Mouse (Mus musculus) olfactory bulb, adult 2 months (tissue): ENCODE results near the gene Anxa1.

Experiments
- CTCF ChIP-seq: fragments of 200-500 bp; IDR thresholded peaks from 2 replicates; pipeline ENCODE4 v1.5.1; 2012; ENCODE audit warnings: low read depth, mild to moderate bottlenecking, low read length, moderate library complexity; ENCODE audit not compliant: insufficient read depth
- POLR2A ChIP-seq: fragments of 200-500 bp; IDR thresholded peaks from 2 replicates; pipeline ENCODE4 v1.6.1; 2012; ENCODE audit warnings: mild to moderate bottlenecking, low read depth, low read length, moderate library complexity; ENCODE audit not compliant: insufficient read depth

DNA sequence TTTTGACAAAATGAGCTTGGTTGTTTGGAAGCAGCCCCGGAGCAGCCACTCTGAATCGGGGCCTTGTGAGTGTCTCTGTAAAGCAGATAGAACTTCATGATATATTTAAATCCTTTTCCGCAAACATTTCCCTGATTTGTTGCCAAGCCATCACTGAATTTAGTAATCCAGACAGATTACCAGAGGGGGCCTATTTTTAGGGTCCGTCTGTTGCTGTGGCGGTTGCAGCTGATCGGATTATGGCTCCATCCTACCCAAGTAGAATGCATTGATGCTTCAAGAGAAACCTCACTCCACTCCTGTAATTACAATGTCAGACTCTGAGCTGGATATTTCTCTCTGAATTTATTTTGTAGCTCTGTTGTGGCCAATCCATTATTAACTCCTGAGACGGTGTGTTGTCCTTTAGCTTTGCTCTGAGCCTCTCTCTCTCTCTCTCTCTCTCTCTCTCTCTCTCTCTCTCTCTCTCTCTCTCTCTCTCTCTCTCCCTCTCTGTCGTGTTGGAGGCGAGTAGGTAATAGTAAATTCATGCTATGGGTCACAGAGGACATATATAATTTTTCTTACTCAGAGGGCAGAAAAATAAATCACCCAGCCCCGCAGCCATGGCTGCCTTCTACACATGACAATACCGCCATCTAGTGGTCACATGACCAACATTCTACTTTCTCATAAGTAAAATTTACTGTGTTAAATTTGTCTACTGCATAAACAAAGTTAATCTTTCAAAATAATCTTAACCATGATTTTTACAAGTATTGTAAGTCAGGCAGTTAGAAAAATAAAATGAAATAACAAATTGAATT lies 46.0 kb downstream of the Anxa1 start:
- TF ChIP-seq CTCF = no peak
- TF ChIP-seq POLR2A = no peak
